Mouse (Mus musculus): ENCODE measurements around the gene Tgfbr3. TPM values are rescaled to one million over a fixed set of nuclear protein-coding genes. Genes with fewer than 3 reads are reported as not detected.

Gene Tgfbr3
- polyA plus RNA-seq, 1 experiment from 2014 or later: 5.7 TPM

Other genes starting within 250 kb of the Tgfbr3 start
- gene Brdt, start 41.5 kb upstream of the Tgfbr3 start, polyA plus RNA-seq (2016; fragmentation: Nextera tagmentation; extraction: Ambion mirVana): 0.77 TPM in 2 replicates
- gene Ephx4, start 113.1 kb upstream of the Tgfbr3 start, polyA plus RNA-seq (2016; fragmentation: Nextera tagmentation; extraction: Ambion mirVana): 0.68 and 0.75 TPM in 2 replicates
- not detected in 2 replicates for gene Lpcat2b, start 141.9 kb upstream of the Tgfbr3 start, polyA plus RNA-seq (2016; fragmentation: Nextera tagmentation; extraction: Ambion mirVana)
- gene Btbd8, start 148.4 kb upstream of the Tgfbr3 start, polyA plus RNA-seq (2016; fragmentation: Nextera tagmentation; extraction: Ambion mirVana): 4.0 and 4.2 TPM in 2 replicates
- gene Gm42669, start 218.0 kb upstream of the Tgfbr3 start, polyA plus RNA-seq (2016; fragmentation: Nextera tagmentation; extraction: Ambion mirVana): 0.31 and 0.41 TPM in 2 replicates
- 0.07 and 0.16 TPM in 2 replicates for gene 1700028K03Rik, start 245.1 kb upstream of the Tgfbr3 start, polyA plus RNA-seq (2016; fragmentation: Nextera tagmentation; extraction: Ambion mirVana)